Mouse (Mus musculus) neural tube, embryonic 12.5 days (tissue): ENCODE data around the gene Ssna1. TPM values are rescaled to one million over a fixed set of nuclear protein-coding genes. Genes with fewer than 3 reads are reported as not detected.
"Not testable (repeated sequence)": the region's sequence is repeated elsewhere in the genome, so short reads cannot be mapped to it uniquely, and the experiment has no call there.

ENCODE experiments used
- ATAC-seq: fragments of 200-750 bp; cut with Nextera tagmentation; 2 replicates; pipeline ENCODE4 v1.8.0; 2017; ENCODE audit warnings: low read depth, mild to moderate bottlenecking, moderate TSS enrichment, moderate library complexity; ENCODE audit not compliant: low FRiP score
- H3K27ac ChIP-seq: fragments of 300-500 bp; sonication (generic); 2 replicates; pipeline ENCODE4 v1.5.1; 2016
- H3K27me3 ChIP-seq: fragments of 300-500 bp; sonication (generic); replicated peaks from 2 replicates; pipeline ENCODE4 v1.6.1; 2016; ENCODE audit warnings: mild to moderate bottlenecking
- H3K36me3 ChIP-seq: fragments of 300-500 bp; sonication (generic); 2 replicates; pipeline ENCODE4 v1.6.1; 2016; ENCODE audit warnings: mild to moderate bottlenecking
- H3K4me1 ChIP-seq: fragments of 300-500 bp; sonication (generic); 2 replicates; pipeline ENCODE4 v1.6.1; 2016
- H3K4me2 ChIP-seq: fragments of 300-500 bp; sonication (generic); replicated peaks from 2 replicates; pipeline ENCODE4 v1.6.1; 2016; ENCODE audit warnings: mild to moderate bottlenecking
- H3K4me3 ChIP-seq: fragments of 300-500 bp; sonication (generic); 2 replicates; pipeline ENCODE4 v1.5.1; 2016
- H3K9ac ChIP-seq: fragments of 300-500 bp; sonication (generic); 2 replicates; pipeline ENCODE4 v1.6.1; 2016; ENCODE audit warnings: mild to moderate bottlenecking
- H3K9me3 ChIP-seq: fragments of 300-500 bp; sonication (generic); 2 replicates; pipeline ENCODE4 v1.6.1; 2016; ENCODE audit warnings: mild to moderate bottlenecking
- WGBS: fragments of 180-500 bp; shearing (Covaris S2); methylation state at CpG from one replicate; pipeline ENCODE4 v1.1.7; 2016; 5-methylcytosine and 5-hydroxymethylcytosine counted together
- polyA plus RNA-seq: library from polyadenylated mRNA; unstranded; fragments of >200 nt; fragmentation: Nextera tagmentation; extraction: Ambion mirVana; gene quantifications from 2 replicates; pipeline ENCODE4 v1.2.1, GENCODE M21; 2016

The Ssna1 gene
- polyA plus RNA-seq, 1 experiment from 2014 or later, result 201 TPM

- H3K27me3 ChIP-seq, result peaks cover 13% of the 10 kb centered on the region
- peak overlapping the region; percentile 83 for H3K4me2 ChIP-seq
- H3K9ac ChIP-seq, result peak overlapping the region; percentile 6; the same call in 1 of the 2 replicates
- no peak overlapping the region for H3K4me3 ChIP-seq
- peaks cover 46% of the 10 kb centered on the region for H3K4me1 ChIP-seq
- H3K36me3 ChIP-seq, result peaks cover 17% of the 10 kb centered on the region
- 80% methylated on average over 3 of the region's 3 CpGs for WGBS
- no peak for ATAC-seq
- no peak overlapping the region for H3K27ac ChIP-seq
- no peaks in the 10 kb centered on the region for H3K9me3 ChIP-seq
These were observed 7.4 kb downstream of the Ssna1 start for GRCm38 (mm10) chr2:25264851-25265250.

GRCm38 (mm10) chr2:25264286-25264660 is 8.0 kb downstream of the Ssna1 start:
- ATAC-seq, result no peak
- peak overlapping the region; percentile 78; the same call in 1 of the 2 replicates for H3K4me3 ChIP-seq
- H3K4me1 ChIP-seq, result peaks cover 46% of the 10 kb centered on the region

GRCm38 (mm10) chr2:25263623-25264285 is 8.5 kb downstream of the Ssna1 start:
- Histone ChIP-seq H3K36me3 (peaks cover 6% of the 10 kb centered on the region), H3K9me3 (no peaks in the 10 kb centered on the region), H3K4me3 (peak overlapping the region; percentile 78), H3K4me1 (peaks cover 46% of the 10 kb centered on the region), H3K4me2 (peak overlapping the region; percentile 83), H3K27ac (no peak overlapping the region), H3K9ac (peak overlapping the region; percentile 63), H3K27me3 (peaks cover 13% of the 10 kb centered on the region)
- ATAC-seq, result no peak
- WGBS, result 19% methylated on average over 12 of the region's 12 CpGs

More at GRCm38 (mm10) chr2:25264286-25264660, 8.0 kb downstream of the Ssna1 start:
- Histone ChIP-seq H3K36me3 (peaks cover 12% of the 10 kb centered on the region), H3K9ac (peak overlapping the region; percentile 63), H3K27me3 (peaks cover 13% of the 10 kb centered on the region), H3K27ac (no peak overlapping the region), H3K4me2 (peak overlapping the region; percentile 83), H3K9me3 (no peaks in the 10 kb centered on the region)
- 79% methylated on average over 5 of the region's 5 CpGs for WGBS

GRCm38 (mm10) chr2:25262795-25263622 is 9.2 kb downstream of the Ssna1 start:
- peak; percentile 52; the same call in 1 of the 2 replicates for ATAC-seq
- under 1% methylated on average over 82 of the region's 82 CpGs for whole genome bisulfite sequencing
- Histone ChIP-seq H3K4me3 (peak overlapping the region; percentile 78), H3K27me3 (peaks cover 13% of the 10 kb centered on the region), H3K4me1 (peaks cover 46% of the 10 kb centered on the region), H3K36me3 (peaks cover 1% of the 10 kb centered on the region; the same call in 1 of the 2 replicates), H3K27ac (no peak overlapping the region), H3K9me3 (no peaks in the 10 kb centered on the region), H3K4me2 (peak overlapping the region; percentile 83), H3K9ac (peak overlapping the region; percentile 63)

- peak within 1 kb of the TSS; percentile 63 for H3K9ac ChIP-seq
- H3K4me3 ChIP-seq, result peak within 1 kb of the TSS; percentile 78
- H3K4me2 ChIP-seq, result peak within 1 kb of the TSS; percentile 83
- under 1% methylated on average over 39 of the region's 39 CpGs for WGBS
- H3K4me1 ChIP-seq, result peaks cover 44% of the 10 kb centered on the region
- H3K27me3 ChIP-seq, result peaks cover 13% of the 10 kb centered on the region
- no peak within 1 kb of the TSS for H3K27ac ChIP-seq
- H3K9me3 ChIP-seq, result no peaks in the 10 kb centered on the region
- H3K36me3 ChIP-seq, result no peaks in the 10 kb centered on the region
- ATAC-seq, result peak; percentile 97
These were observed 9.9 kb downstream of the Ssna1 start, which contains the start of gene Tprn for GRCm38 (mm10) chr2:25262291-25262767. Tprn (plus strand) TSS chr2:25262618.

- 0 out of 2 replicates have a peak, but pooled peaks have one; percentile 3 for ATAC-seq
- H3K27ac ChIP-seq, result no peak overlapping the region
- H3K4me3 ChIP-seq, result peak overlapping the region; percentile 78
- H3K4me1 ChIP-seq, result peaks cover 42% of the 10 kb centered on the region
- 49% methylated on average over 12 of the region's 12 CpGs for WGBS
- 0 out of 2 replicates have a peak overlapping the region, but pooled peaks have one; percentile 40 for H3K9ac ChIP-seq
- peaks cover 13% of the 10 kb centered on the region for H3K27me3 ChIP-seq
- no peaks in the 10 kb centered on the region for H3K36me3 ChIP-seq
- H3K4me2 ChIP-seq, result peak overlapping the region; percentile 83
- no peaks in the 10 kb centered on the region for H3K9me3 ChIP-seq
These were observed 10.4 kb downstream of the Ssna1 start for GRCm38 (mm10) chr2:25261870-25262269.

GRCm38 (mm10) chr2:25258887-25259286 is 13.4 kb downstream of the Ssna1 start:
- Histone ChIP-seq H3K4me2 (no peak overlapping the region), H3K36me3 (no peaks in the 10 kb centered on the region), H3K4me3 (no peak overlapping the region), H3K27me3 (peaks cover 7% of the 10 kb centered on the region), H3K9ac (no peak overlapping the region), H3K4me1 (peaks cover 31% of the 10 kb centered on the region), H3K9me3 (no peaks in the 10 kb centered on the region), H3K27ac (no peak overlapping the region)
- ATAC-seq, result no peak
- 66% methylated on average over 2 of the region's 2 CpGs for WGBS

- ATAC-seq, H3K4me3 ChIP-seq, H3K9ac ChIP-seq, H3K27ac ChIP-seq, H3K9me3 ChIP-seq, H3K4me2 ChIP-seq, H3K36me3 ChIP-seq, H3K27me3 ChIP-seq: not testable (repeated sequence)
- WGBS, result 86% methylated on average over 5 of the region's 5 CpGs
- H3K4me1 ChIP-seq, result peaks cover 21% of the 10 kb centered on the region
These were observed 15.0 kb downstream of the Ssna1 start for GRCm38 (mm10) chr2:25257250-25257649.

GRCm38 (mm10) chr2:25256443-25257109 is 15.7 kb downstream of the Ssna1 start:
- H3K9me3 ChIP-seq, H3K27me3 ChIP-seq, H3K27ac ChIP-seq, ATAC-seq: not testable (repeated sequence)
- peaks cover 14% of the 10 kb centered on the region; the same call in 1 of the 2 replicates for H3K36me3 ChIP-seq
- H3K4me3 ChIP-seq, result peak overlapping the region; percentile 99; the same call in 1 of the 2 replicates
- peak overlapping the region; percentile 87 for H3K9ac ChIP-seq
- WGBS, result 56% methylated on average over 12 of the region's 12 CpGs
- peak overlapping the region; percentile 96 for H3K4me2 ChIP-seq
- peaks cover 21% of the 10 kb centered on the region for H3K4me1 ChIP-seq

GRCm38 (mm10) chr2:25255284-25255779 is 16.9 kb downstream of the Ssna1 start, which contains the start of gene Tmem203:
Tmem203 (plus strand) TSS chr2:25255439.
- peak within 1 kb of the TSS; percentile 87 for H3K9ac ChIP-seq

GRCm38 (mm10) chr2:25252331-25252730 is 19.9 kb downstream of the Ssna1 start:
- ATAC-seq, result no peak
- Histone ChIP-seq H3K4me2 (no peak overlapping the region), H3K36me3 (peaks cover 54% of the 10 kb centered on the region), H3K9me3 (no peaks in the 10 kb centered on the region), H3K4me3 (no peak overlapping the region), H3K4me1 (peaks cover 21% of the 10 kb centered on the region), H3K9ac (no peak overlapping the region), H3K27ac (no peak overlapping the region), H3K27me3 (no peaks in the 10 kb centered on the region)
- WGBS, result 97% methylated on average over 1 of the region's 1 CpGs

More at GRCm38 (mm10) chr2:25255284-25255779, 16.9 kb downstream of the Ssna1 start, which contains the start of gene Tmem203:
- under 1% methylated on average over 39 of the region's 39 CpGs for WGBS
- Histone ChIP-seq H3K9me3 (no peaks in the 10 kb centered on the region), H3K27ac (peak within 1 kb of the TSS; percentile 50; the same call in 1 of the 2 replicates), H3K36me3 (peaks cover 26% of the 10 kb centered on the region), H3K4me1 (peaks cover 21% of the 10 kb centered on the region), H3K4me3 (peak within 1 kb of the TSS; percentile 99), H3K4me2 (peak within 1 kb of the TSS; percentile 96), H3K27me3 (no peaks in the 10 kb centered on the region)
- ATAC-seq, result peak; percentile 81
